Mouse (Mus musculus): ENCODE results near the gene Ppp1r9b.

DNA sequence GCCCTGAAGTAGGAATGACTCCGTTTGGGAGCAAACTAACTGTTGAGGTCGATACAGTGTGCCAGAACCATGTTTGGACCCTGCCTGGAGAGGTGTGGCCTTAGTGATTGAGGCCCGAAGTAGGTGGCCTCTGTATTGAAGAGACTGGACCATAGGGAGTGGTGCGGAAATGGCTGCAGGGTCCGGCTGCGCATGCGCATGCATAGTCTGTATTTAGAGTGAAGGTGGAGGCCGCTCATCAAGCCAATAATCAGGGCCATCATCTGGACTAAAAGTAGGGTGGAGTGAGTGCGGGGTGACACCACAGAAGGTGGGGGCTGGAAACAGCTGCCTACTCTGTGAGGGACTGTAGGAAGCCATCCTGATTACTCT, 33.2 kb upstream of the Ppp1r9b start:
- TF ChIP-seq POLR2A (IDR thresholded peaks at IDR 0.05; ENCODE audit: insufficient read length, low read depth) (no peak), MYOG (IDR thresholded peaks at IDR 0.05; ENCODE audit: control insufficient read depth in 1 of 3, insufficient read depth in 1 of 3, insufficient read length in 2 of 3, low read depth in 2 of 3) (no peak), POLR2AphosphoS2 (IDR thresholded peaks at IDR 0.05; ENCODE audit: insufficient read length, low read depth) (no peak), MAX (IDR thresholded peaks at IDR 0.05; ENCODE audit: low read depth) (no peak)
